Comparison of ENCODE assay signal across 10 mouse cellular contexts in genomic region chr7:117393976-117394375, GRCm38 (mm10). TPM values are rescaled to one million over a fixed set of nuclear protein-coding genes. Genes with fewer than 3 reads are reported as not detected.
DNase-seq lines count a peak whose midpoint lies in the region; ATAC-seq and TF ChIP-seq lines count a peak whose summit lies in the region.
"Had no signal": no experiment of that assay in that cellular context is flagged by ENCODE, and none has a peak within 500 bp of the region (broad histone marks: within the 10 kb centered on the region; RNA-seq: fewer than 3 reads in every experiment).

No protein-coding gene starts in this region.

- peak; percentile 58 to 66 for DNase-seq in B cell, adult 2 months
- DNase-seq in naive thymus-derived CD4-positive, alpha-beta T cell, adult 2 months (ENCODE audit: low read depth): peak; percentile 56
- no peak for DNase-seq in gastrocnemius, adult 2 months
- no peak for DNase-seq in retina, postnatal 1 day
- DNase-seq in yolk sac, embryonic 10.5 days (ENCODE audit: low spot score): no peak
- DNase-seq: gastrocnemius, postnatal 25 days; kidney, adult 18-20 months had no signal

- ATAC-seq in CD4-positive, CD25-positive, alpha-beta regulatory T cell, adult 4 months: peak; percentile 60
- peak; percentile 79 for ATAC-seq in intestine, embryonic 15.5 days
- ATAC-seq: midbrain, embryonic 16.5 days had no signal

- no peak for TF ChIP-seq CTCF in gastrocnemius, adult 2 months (IDR thresholded peaks at IDR 0.05)

- H3K9ac ChIP-seq in intestine, embryonic 15.5 days: no peak overlapping the region

- no peaks in the 10 kb centered on the region for H3K36me3 ChIP-seq in intestine, embryonic 15.5 days

- WGBS in intestine, embryonic 15.5 days: 62% methylated on average over 4 of the region's 4 CpGs

- H3K4me1 ChIP-seq in intestine, embryonic 15.5 days (replicated peaks): 0 out of 2 replicates have a peak, but pooled peaks cover 6% of the 10 kb centered on the region

- no peak overlapping the region for H3K4me2 ChIP-seq in intestine, embryonic 15.5 days (replicated peaks)

- no peak overlapping the region for H3K4me3 ChIP-seq in intestine, embryonic 15.5 days (replicated peaks)
- no peak overlapping the region for H3K4me3 ChIP-seq in gastrocnemius, adult 2 months

- intact Hi-C loops in gastrocnemius, adult 2 months (cut with DNase I): no loop called here

- H3K27ac ChIP-seq in intestine, embryonic 15.5 days: no peak overlapping the region
- no peak overlapping the region for H3K27ac ChIP-seq in gastrocnemius, adult 2 months

- peaks cover 4% of the 10 kb centered on the region; the same call in 1 of the 2 replicates for H3K27me3 ChIP-seq in intestine, embryonic 15.5 days (replicated peaks)

- no peaks in the 10 kb centered on the region for H3K9me3 ChIP-seq in intestine, embryonic 15.5 days

RNA-seq across cellular contexts. Expression of gene Xylt1, which starts 13.2 kb away (rescaled TPM):
- 1 to 10 TPM; 2.7 to 3.0 TPM for polyA plus RNA-seq in CD4-positive, CD25-positive, alpha-beta regulatory T cell, adult 4 months (2017; shearing (Covaris generic))
- 0.68 and 0.87 TPM in 2 replicates for polyA plus RNA-seq in intestine, embryonic 15.5 days (2015; fragmentation: Nextera tagmentation; extraction: Ambion mirVana)
- total RNA-seq in gastrocnemius, adult 2 months (2021): 1 to 10 TPM; 5.5 to 9.5 TPM

Comparison
In these comparisons a context has a peak if more than half of its experiments do, and no peak if none do; other contexts are left out.
1. DNase-seq: peak in B cell, adult 2 months (2 of 2) and naive thymus-derived CD4-positive, alpha-beta T cell, adult 2 months (single experiment); none in gastrocnemius, adult 2 months (single experiment), retina, postnatal 1 day (single experiment) and yolk sac, embryonic 10.5 days (single experiment).